Mouse (Mus musculus) MEL (cell line): ENCODE results near the gene Prkch. TPM values are rescaled to one million over a fixed set of nuclear protein-coding genes. Genes with fewer than 3 reads are reported as not detected.

Experiments used
- DNase-seq: peaks from one replicate; pipeline ENCODE4 v3.0.0; 2011; ENCODE audit warnings: low read depth, low spot score
- H3K27ac ChIP-seq: 2 replicates; pipeline ENCODE4 v1.5.1; 2012; ENCODE audit warnings: low read depth, mild to moderate bottlenecking, control low read depth, low read length, moderate library complexity; ENCODE audit not compliant: control insufficient read depth
- H3K27me3 ChIP-seq, 2 experiments: fragments of 150-350 bp in 1 of 2; sonication (generic) in 1 of 2; 2 replicates each; pipeline ENCODE4 v1.6.1; 2012; ENCODE audit warnings: low read length in 2 of 2, mild to moderate bottlenecking in 2 of 2, improper control_type of control experiment in 1 of 2, moderate library complexity in 1 of 2; ENCODE audit not compliant: insufficient read depth in 2 of 2, control insufficient read depth in 1 of 2
- H3K36me3 ChIP-seq, 2 experiments: 2 replicates each; pipeline ENCODE4 v1.6.1; 2012 to 2014; ENCODE audit warnings: low read length in 2 of 2, improper control_type of control experiment in 1 of 2, inconsistent platforms in 1 of 2, mild to moderate bottlenecking in 1 of 2; ENCODE audit not compliant: insufficient read depth in 2 of 2, control insufficient read depth in 1 of 2
- H3K4me1 ChIP-seq, 2 experiments: fragments of 150-350 bp in 1 of 2; sonication (generic) in 1 of 2; 2 replicates each; pipeline ENCODE4 v1.6.1; 2012; ENCODE audit warnings: low read length in 2 of 2, improper control_type of control experiment in 1 of 2, mild to moderate bottlenecking in 1 of 2; ENCODE audit not compliant: insufficient read depth in 2 of 2, control insufficient read depth in 1 of 2
- H3K4me3 ChIP-seq, 2 experiments: fragments of 150-350 bp in 1 of 2; sonication (generic) in 1 of 2; 2 replicates each; pipeline ENCODE4 v1.5.1; 2012; ENCODE audit warnings: low read depth in 2 of 2, low read length in 2 of 2, mild to moderate bottlenecking in 2 of 2, moderate library complexity in 2 of 2, control low read depth in 1 of 2, improper control_type of control experiment in 1 of 2; ENCODE audit not compliant: control insufficient read depth in 1 of 2, insufficient read depth in 1 of 2
- H3K79me2 ChIP-seq: 2 replicates; pipeline ENCODE4 v1.6.1; 2012; ENCODE audit warnings: mild to moderate bottlenecking, low read length, moderate library complexity; ENCODE audit not compliant: control insufficient read depth, poor library complexity, insufficient read depth
- H3K9ac ChIP-seq: 2 replicates; pipeline ENCODE4 v1.6.1; 2012; ENCODE audit warnings: low read depth, mild to moderate bottlenecking, control low read depth, low read length, moderate library complexity; ENCODE audit not compliant: control insufficient read depth, poor library complexity, severe bottlenecking
- H3K9me3 ChIP-seq: fragments of 150-350 bp; sonication (generic); replicated peaks from 2 replicates; pipeline ENCODE4 v1.6.1; 2012; ENCODE audit warnings: mild to moderate bottlenecking, low read length, improper control_type of control experiment, moderate library complexity; ENCODE audit not compliant: insufficient read depth
- BHLHE40 ChIP-seq: IDR thresholded peaks from 2 replicates; pipeline ENCODE4 v1.6.1; 2012; ENCODE audit warnings: low read depth, mild to moderate bottlenecking, inconsistent platforms, low read length, improper control_type of control experiment, borderline replicate concordance
- CHD1 ChIP-seq: IDR thresholded peaks from 2 replicates; pipeline ENCODE4 v1.6.1; 2012; ENCODE audit warnings: low read depth, mild to moderate bottlenecking, inconsistent platforms, low read length, improper control_type of control experiment
- CHD2 ChIP-seq: IDR thresholded peaks from 2 replicates; pipeline ENCODE4 v1.6.1; 2011; ENCODE audit warnings: low read length, improper control_type of control experiment
- E2F4 ChIP-seq: IDR thresholded peaks from 2 replicates; pipeline ENCODE4 v1.6.1; 2011; ENCODE audit warnings: low read depth, low read length, improper control_type of control experiment, borderline replicate concordance
- ELF1 ChIP-seq: IDR thresholded peaks from 2 replicates; pipeline ENCODE4 v1.6.1; 2014; ENCODE audit warnings: low read depth, mild to moderate bottlenecking, inconsistent platforms, low read length, improper control_type of control experiment, moderate library complexity
- EP300 ChIP-seq, 2 experiments: IDR thresholded peaks; 2 replicates each; pipeline ENCODE4 v1.6.1; 2011; ENCODE audit warnings: improper control_type of control experiment in 2 of 2, low read length in 2 of 2, low read depth in 1 of 2, mild to moderate bottlenecking in 1 of 2
- ETS1 ChIP-seq: IDR thresholded peaks from 2 replicates; pipeline ENCODE4 v1.6.1; 2012; ENCODE audit warnings: low read depth, mild to moderate bottlenecking, inconsistent platforms, low read length, improper control_type of control experiment, moderate library complexity
- GABPA ChIP-seq: IDR thresholded peaks from 2 replicates; pipeline ENCODE4 v1.6.1; 2012; ENCODE audit warnings: low read depth, mild to moderate bottlenecking, inconsistent platforms, low read length, improper control_type of control experiment, moderate library complexity
- JUND ChIP-seq: IDR thresholded peaks from 2 replicates; pipeline ENCODE4 v1.6.1; 2011; ENCODE audit warnings: low read depth, mild to moderate bottlenecking, improper control_type of control experiment, low read length
- KAT2A ChIP-seq: conservative IDR thresholded peaks from 2 replicates; pipeline ENCODE4 v1.6.1; 2012; ENCODE audit warnings: low read depth, low read length, improper control_type of control experiment, inconsistent platforms
- MAFK ChIP-seq: IDR thresholded peaks from 2 replicates; pipeline ENCODE4 v1.6.1; 2011; ENCODE audit warnings: low read depth, mild to moderate bottlenecking, low read length, improper control_type of control experiment, borderline replicate concordance
- MAZ ChIP-seq: IDR thresholded peaks from 2 replicates; pipeline ENCODE4 v1.6.1; 2012; ENCODE audit warnings: low read depth, mild to moderate bottlenecking, inconsistent platforms, low read length, improper control_type of control experiment
- MEF2A ChIP-seq: IDR thresholded peaks from 2 replicates; pipeline ENCODE4 v1.6.1; 2014; ENCODE audit warnings: low read depth, mild to moderate bottlenecking, inconsistent platforms, low read length, improper control_type of control experiment; ENCODE audit not compliant: poor library complexity, insufficient replicate concordance, severe bottlenecking; ENCODE audit errors: extremely low read depth
- MYB ChIP-seq: IDR thresholded peaks from 2 replicates; pipeline ENCODE4 v1.6.1; 2011; ENCODE audit warnings: mild to moderate bottlenecking, low read depth, low read length, improper control_type of control experiment
- NELFE ChIP-seq: IDR thresholded peaks from 2 replicates; pipeline ENCODE4 v1.6.1; 2011; ENCODE audit warnings: low read depth, low read length, improper control_type of control experiment
- NRF1 ChIP-seq: IDR thresholded peaks from 2 replicates; pipeline ENCODE4 v1.6.1; 2014; ENCODE audit warnings: low read depth, mild to moderate bottlenecking, inconsistent platforms, low read length, improper control_type of control experiment, moderate library complexity; ENCODE audit not compliant: poor library complexity, insufficient read depth, severe bottlenecking
- POLR2A ChIP-seq, 2 experiments: IDR thresholded peaks; 2 replicates each; pipeline ENCODE4 v1.6.1; 2011 to 2012; ENCODE audit warnings: low read length in 2 of 2, mild to moderate bottlenecking in 2 of 2, control low read depth in 1 of 2, improper control_type of control experiment in 1 of 2, low read depth in 1 of 2, moderate library complexity in 1 of 2; ENCODE audit not compliant: control insufficient read depth in 1 of 2, insufficient read depth in 1 of 2, poor library complexity in 1 of 2
- POLR2AphosphoS2 ChIP-seq: IDR thresholded peaks from 2 replicates; pipeline ENCODE4 v1.6.1; 2011; ENCODE audit warnings: low read length, improper control_type of control experiment
- POLR2AphosphoS5 ChIP-seq: IDR thresholded peaks from 2 replicates; pipeline ENCODE4 v1.6.1; 2012; ENCODE audit warnings: low read depth, borderline replicate concordance, mild to moderate bottlenecking, inconsistent platforms, low read length, moderate library complexity, mixed read lengths
- SIN3A ChIP-seq: IDR thresholded peaks from 2 replicates; pipeline ENCODE4 v1.6.1; 2012; ENCODE audit warnings: low read length, improper control_type of control experiment, inconsistent platforms
- TAL1 ChIP-seq: IDR thresholded peaks from 2 replicates; pipeline ENCODE4 v1.6.1; 2012; ENCODE audit warnings: mild to moderate bottlenecking, inconsistent platforms, low read length, moderate library complexity, mixed read lengths
- TBP ChIP-seq: IDR thresholded peaks from 2 replicates; pipeline ENCODE4 v1.8.0; 2011; ENCODE audit warnings: low read depth, low read length, improper control_type of control experiment
- TCF12 ChIP-seq: IDR thresholded peaks from 2 replicates; pipeline ENCODE4 v1.6.1; 2014; ENCODE audit warnings: low read depth, mild to moderate bottlenecking, inconsistent platforms, low read length, improper control_type of control experiment, moderate library complexity
- UBTF ChIP-seq: IDR thresholded peaks from 2 replicates; pipeline ENCODE4 v1.6.1; 2012; ENCODE audit warnings: low read depth, mild to moderate bottlenecking, inconsistent platforms, low read length, improper control_type of control experiment, moderate library complexity, borderline replicate concordance; ENCODE audit not compliant: insufficient read depth
- USF2 ChIP-seq, 2 experiments: IDR thresholded peaks; 2 replicates each; pipeline ENCODE4 v1.6.1; 2011 to 2012; ENCODE audit warnings: improper control_type of control experiment in 2 of 2, low read length in 2 of 2, borderline replicate concordance in 1 of 2, inconsistent platforms in 1 of 2, low read depth in 1 of 2, mild to moderate bottlenecking in 1 of 2; ENCODE audit not compliant: insufficient read depth in 1 of 2
- ZC3H11A ChIP-seq: IDR thresholded peaks from 2 replicates; pipeline ENCODE4 v1.6.1; 2012; ENCODE audit warnings: low read depth, mild to moderate bottlenecking, inconsistent platforms, low read length, improper control_type of control experiment
- ZKSCAN1 ChIP-seq: IDR thresholded peaks from 2 replicates; pipeline ENCODE4 v1.6.1; 2012; ENCODE audit warnings: low read depth, mild to moderate bottlenecking, inconsistent platforms, low read length, improper control_type of control experiment, moderate library complexity
- ZMIZ1 ChIP-seq: IDR thresholded peaks from 2 replicates; pipeline ENCODE4 v1.6.1; 2012; ENCODE audit warnings: low read depth, mild to moderate bottlenecking, inconsistent platforms, low read length, improper control_type of control experiment, moderate library complexity
- ZNF384 ChIP-seq: IDR thresholded peaks from 2 replicates; pipeline ENCODE4 v1.6.1; 2012; ENCODE audit warnings: low read depth, mild to moderate bottlenecking, inconsistent platforms, low read length, improper control_type of control experiment
- polyA plus RNA-seq, 2 experiments: library from polyadenylated mRNA; stranded (reverse) in 1 of 2; unstranded in 1 of 2; fragments of >175 nt in 1 of 2; fragments of >200 nt in 1 of 2; gene quantifications; 2 replicates each; pipeline versions ENCODE4 v1.2.1 to v1.2.4; 2012; ENCODE audit warnings: low replicate concordance in 2 of 2, low read depth in 1 of 2; ENCODE audit not compliant: insufficient read length in 2 of 2, insufficient read depth in 1 of 2, missing spikeins in 1 of 2
- total RNA-seq: library from RNA; depleted of rRNA; stranded (reverse); fragments of 300-350 nt; gene quantifications from 2 replicates; pipeline ENCODE4 v1.2.3, GENCODE M21; 2012

The Prkch gene
- total and polyA plus RNA-seq, 3 experiments: not detected

DNA sequence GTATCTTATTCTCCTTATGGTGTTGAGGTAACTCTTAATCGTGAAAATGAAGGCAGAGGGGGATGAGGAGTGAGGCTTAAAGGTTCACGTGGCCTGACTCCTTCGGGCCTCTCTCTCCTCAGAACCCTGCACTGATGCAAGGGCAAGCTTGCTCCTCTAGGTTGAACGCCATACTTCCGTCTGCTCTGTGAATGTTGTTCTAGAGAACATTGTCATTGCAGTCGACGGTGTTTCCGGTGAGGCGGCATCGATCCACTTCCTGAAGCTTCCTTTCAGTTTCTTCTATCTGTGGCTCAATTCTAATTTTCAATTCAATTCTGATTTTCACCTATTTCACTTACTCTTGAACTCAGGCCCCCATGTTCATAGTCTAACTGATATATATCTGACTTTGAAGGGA is 139.3 kb downstream of the Prkch start:
- no peak for DNase-seq

DNA sequence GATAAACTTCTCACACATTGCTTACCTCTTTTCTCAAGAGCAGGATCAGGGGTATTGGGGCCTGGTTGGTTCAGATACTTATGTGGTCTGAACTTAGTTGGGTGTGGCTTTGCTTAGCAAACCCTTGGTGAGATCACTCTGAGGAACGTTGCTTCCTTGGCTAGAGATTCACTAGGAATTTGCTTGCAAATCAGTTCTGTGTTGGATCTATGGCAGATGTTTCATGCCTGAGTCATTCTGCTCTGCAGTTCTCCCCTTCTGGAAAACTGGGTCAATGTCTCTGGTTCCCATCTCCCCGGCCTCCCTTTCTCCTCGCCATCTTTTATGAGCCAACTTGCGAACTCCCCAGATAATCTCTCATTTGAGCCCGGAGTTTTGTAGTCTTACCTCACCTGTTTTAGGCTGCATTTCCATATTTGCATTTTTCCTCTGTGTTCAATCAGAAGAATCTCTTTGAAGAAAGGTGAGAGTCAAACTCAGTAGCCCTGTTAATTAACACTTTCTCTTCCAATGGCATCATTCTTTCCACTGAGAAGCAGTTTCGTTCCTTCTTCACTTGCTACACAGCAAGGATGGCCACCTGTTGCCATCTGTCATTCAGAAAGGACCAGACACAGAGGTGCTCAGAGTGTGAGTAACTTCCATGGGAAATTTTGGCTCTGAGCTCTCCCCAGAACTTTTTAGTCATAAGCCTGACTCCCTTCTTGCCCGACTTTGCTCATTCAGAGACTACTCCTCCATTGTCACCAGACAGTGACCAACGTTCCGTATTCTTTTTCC is 141.4 kb downstream of the Prkch start:
- no peak for DNase-seq

More for the DNA sequence above, 139.3 kb downstream of the Prkch start:
- H3K9me3 ChIP-seq: no peaks in the 10 kb centered on the region
- no peaks in the 10 kb centered on the region for H3K79me2 ChIP-seq
- H3K4me3 ChIP-seq: no peak overlapping the region
- no peak overlapping the region for H3K9ac ChIP-seq
- peaks cover 0 to 2% of the 10 kb centered on the region in 2 experiments; a peak in 1 of 4 replicates for H3K27me3 ChIP-seq
- H3K27ac ChIP-seq: no peak overlapping the region
- H3K4me1 ChIP-seq: no peaks in the 10 kb centered on the region
- TF ChIP-seq E2F4 (no peak), ETS1 (no peak), TCF12 (no peak), SIN3A (no peak), POLR2A (IDR thresholded peaks at IDR 0.05; ENCODE audit: control insufficient read depth in 1 of 2, insufficient read depth in 1 of 2, low read depth in 1 of 2, low read length in 2 of 2, poor library complexity in 1 of 2) (no peak), ZMIZ1 (no peak), KAT2A (no peak), ELF1 (no peak), ZNF384 (no peak), CHD1 (no peak), EP300 (IDR thresholded peaks at IDR 0.05; ENCODE audit: low read depth in 1 of 2, low read length in 2 of 2) (no peak), USF2 (IDR thresholded peaks at IDR 0.05; ENCODE audit: borderline replicate concordance in 1 of 2, insufficient read depth in 1 of 2, low read depth in 1 of 2, low read length in 2 of 2) (no peak), POLR2AphosphoS2 (no peak), NRF1 (no peak), GABPA (no peak), POLR2AphosphoS5 (no peak)
- no peaks in the 10 kb centered on the region for H3K36me3 ChIP-seq

More for the DNA sequence above, 141.4 kb downstream of the Prkch start:
- no peaks in the 10 kb centered on the region for H3K9me3 ChIP-seq
- H3K79me2 ChIP-seq: no peaks in the 10 kb centered on the region
- TF ChIP-seq EP300 (IDR thresholded peaks at IDR 0.05; ENCODE audit: low read depth in 1 of 2, low read length in 2 of 2) (no peak), CHD2 (no peak), UBTF (no peak), ZKSCAN1 (no peak), TAL1 (no peak), ZC3H11A (no peak), ELF1 (no peak), MAZ (no peak), NRF1 (no peak), GABPA (no peak), E2F4 (no peak), MYB (no peak), JUND (no peak), NELFE (no peak), USF2 (IDR thresholded peaks at IDR 0.05; ENCODE audit: borderline replicate concordance in 1 of 2, insufficient read depth in 1 of 2, low read depth in 1 of 2, low read length in 2 of 2) (no peak), BHLHE40 (no peak), MAFK (no peak), TBP (no peak), MEF2A (no peak)
- TF ChIP-seq, all 39 proteins: peak for 0
- Histone ChIP-seq H3K9ac (no peak overlapping the region), H3K4me1 (no peaks in the 10 kb centered on the region), H3K27ac (no peak overlapping the region), H3K36me3 (no peaks in the 10 kb centered on the region), H3K27me3 (peaks cover 0 to 2% of the 10 kb centered on the region in 2 experiments; a peak in 1 of 4 replicates), H3K4me3 (no peak overlapping the region)
